Mouse (Mus musculus) thymus, adult 2 months (tissue): ENCODE measurements around the gene Aunip.

Experiments
- CTCF ChIP-seq: fragments of 200-500 bp; IDR thresholded peaks from 2 replicates; pipeline ENCODE4 v1.5.1; 2012; ENCODE audit warnings: mild to moderate bottlenecking, control low read depth, low read length, moderate library complexity, borderline replicate concordance; ENCODE audit not compliant: control insufficient read depth, poor library complexity, insufficient read depth; ENCODE audit errors: extremely low read depth
- POLR2A ChIP-seq: fragments of 200-500 bp; IDR thresholded peaks from 2 replicates; pipeline ENCODE4 v1.6.1; 2012; ENCODE audit warnings: mild to moderate bottlenecking, low read length, control low read depth, moderate library complexity; ENCODE audit not compliant: control insufficient read depth, poor library complexity, insufficient read depth; ENCODE audit errors: extremely low read depth

- TF ChIP-seq POLR2A (no peak), CTCF (no peak)
These were observed 4.1 kb upstream of the Aunip start for GRCm38 (mm10) chr4:134506713-134507112.
